ENCODE assay signal across 25 mouse cellular contexts in the genomic region with DNA sequence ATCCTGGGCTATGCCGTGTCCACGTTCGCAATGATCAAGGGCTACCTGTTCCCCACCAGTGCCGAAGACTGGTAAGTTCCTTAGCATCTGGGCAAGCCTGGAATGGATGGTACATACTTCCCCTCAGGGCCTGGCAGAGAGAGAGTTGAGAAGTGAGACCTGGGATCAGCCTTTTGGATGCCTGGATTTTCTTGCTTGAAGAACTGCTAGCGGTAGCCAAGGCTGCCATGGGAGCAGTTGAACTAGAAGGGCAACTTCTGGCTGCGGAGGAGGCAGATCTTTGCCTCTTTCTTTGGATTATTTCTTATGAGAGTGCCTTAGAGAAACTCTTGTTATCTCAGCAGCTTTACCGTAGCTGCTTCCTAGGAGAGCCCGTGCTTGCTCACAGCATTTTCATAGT. TPM values are rescaled to one million over a fixed set of nuclear protein-coding genes. Genes with fewer than 3 reads are reported as not detected.
DNase-seq lines count a peak whose midpoint lies in the region.
"Had no signal": no experiment of that assay in that cellular context is flagged by ENCODE, and none has a peak within 500 bp of the region (broad histone marks: within the 10 kb centered on the region; RNA-seq: fewer than 3 reads in every experiment).

No protein-coding gene starts in this region.

- H3K4me3 ChIP-seq in forebrain, embryonic 10.5 days = no peak overlapping the region
- H3K4me3 ChIP-seq: embryonic facial prominence, embryonic 10.5 days; embryonic facial prominence, embryonic 12.5 days; forebrain, embryonic 13.5 days; forebrain, embryonic 15.5 days had no signal

- 98% methylated on average over 8 of the region's 8 CpGs for WGBS in forebrain, embryonic 10.5 days

- DNase-seq in adrenal gland, adult (ENCODE audit: inconsistent age in 2 of 2, low spot score in 1 of 2) = peak; percentile 6 to 32
- no peak for DNase-seq in adrenal gland, postnatal 25 days
- peak; percentile 0 for DNase-seq in adrenal gland, adult 8-10 months
- DNase-seq in adrenal gland, postnatal 36 days = no peak
- peak; percentile 96 for DNase-seq in fat pad, adult 2 months (ENCODE audit: extremely low read depth, low read depth, low spot score)
- DNase-seq in forebrain, embryonic 10.5 days (ENCODE audit: extremely low spot score, low spot score) = no peak
- DNase-seq: adrenal gland, postnatal 10 days; B cell, adult 2 months; cerebellum, adult 11-12 months; cerebellum, adult 2 months; cerebellum, adult 9-10 months; cerebellum, postnatal 10 days; cerebellum, postnatal 25 days; forebrain, postnatal 0 days had no signal

- peaks cover 100% of the 10 kb centered on the region for H3K36me3 ChIP-seq in forebrain, embryonic 10.5 days (replicated peaks)

- H3K27ac ChIP-seq in forebrain, embryonic 10.5 days = no peak overlapping the region
- H3K27ac ChIP-seq: embryonic facial prominence, embryonic 10.5 days; embryonic facial prominence, embryonic 12.5 days; forebrain, embryonic 13.5 days; forebrain, embryonic 15.5 days had no signal

- no peaks in the 10 kb centered on the region for H3K27me3 ChIP-seq in forebrain, embryonic 10.5 days (ENCODE audit: poor library complexity, severe bottlenecking)
- H3K27me3 ChIP-seq: CH12.LX; embryonic facial prominence, embryonic 12.5 days; forebrain, embryonic 13.5 days; forebrain, embryonic 15.5 days; Patski had no signal

- no peaks in the 10 kb centered on the region; the same call in 1 of the 2 replicates for H3K9me3 ChIP-seq in forebrain, embryonic 10.5 days
- H3K9me3 ChIP-seq: embryonic facial prominence, embryonic 10.5 days; embryonic facial prominence, embryonic 12.5 days; forebrain, embryonic 13.5 days; forebrain, embryonic 15.5 days had no signal

- no peaks in the 10 kb centered on the region for H3K4me1 ChIP-seq in forebrain, embryonic 10.5 days
- H3K4me1 ChIP-seq: embryonic facial prominence, embryonic 10.5 days; embryonic facial prominence, embryonic 12.5 days; forebrain, embryonic 13.5 days; forebrain, embryonic 15.5 days had no signal

RNA-seq across cellular contexts. Expression of gene Dhcr7, which starts 18.4 kb away (rescaled TPM):
- 1,142 and 1,301 TPM in 2 replicates for total RNA-seq in adrenal gland, postnatal 25 days (2021)
- 1,000 to 10,000 TPM in 1 of 4 experiments, 100 to 1,000 TPM in 3; 583 to 1,249 (median 833) TPM for total RNA-seq in adrenal gland, adult 8-10 months (2022)
- 1,000 to 10,000 TPM in 1 of 2 experiments, 100 to 1,000 TPM in 1; 948 to 1,085 TPM for total RNA-seq in adrenal gland, postnatal 36 days (2021)
- 89.3 and 96.2 TPM in 2 replicates for polyA plus RNA-seq in forebrain, embryonic 10.5 days (2016; fragmentation: Nextera tagmentation; extraction: Ambion mirVana)

RNA-seq across cellular contexts. Expression of gene Nadsyn1, which starts 18.7 kb away (rescaled TPM):
- total RNA-seq in adrenal gland, postnatal 25 days (2021) = 16.7 and 21.7 TPM in 2 replicates
- 10 to 100 TPM in 3 of 4 experiments, 1 to 10 TPM in 1; 9.2 to 17.5 (median 14.6) TPM for total RNA-seq in adrenal gland, adult 8-10 months (2022)
- total RNA-seq in adrenal gland, postnatal 36 days (2021) = 10 to 100 TPM; 11.8 to 12.6 TPM
- polyA plus RNA-seq in forebrain, embryonic 10.5 days (2016; fragmentation: Nextera tagmentation; extraction: Ambion mirVana) = 8.8 and 10.8 TPM in 2 replicates

RNA-seq across cellular contexts. Expression of gene Gm498, which starts 25.3 kb away (rescaled TPM):
- total RNA-seq in adrenal gland, postnatal 25 days (2021) = not detected in 2 replicates
- not detected for total RNA-seq in adrenal gland, adult 8-10 months (2022)
- total RNA-seq in adrenal gland, postnatal 36 days (2021) = not detected
- polyA plus RNA-seq in forebrain, embryonic 10.5 days (2016; fragmentation: Nextera tagmentation; extraction: Ambion mirVana) = not detected in 2 replicates
- total RNA-seq: adrenal gland, postnatal 10 days; CH12.LX; forebrain, postnatal 0 days; G1E had no signal
- polyA plus RNA-seq: CD4-positive, CD25-positive, alpha-beta regulatory T cell, adult 4 months; cerebellum, adult 2 months; cortical plate, adult 2 months; embryonic facial prominence, embryonic 10.5 days; embryonic facial prominence, embryonic 12.5 days; embryonic facial prominence, embryonic 14.5 days; forebrain, embryonic 11.5 days; forebrain, embryonic 13.5 days; forebrain, embryonic 15.5 days; forebrain, postnatal 0 days; Patski had no signal

RNA-seq across cellular contexts. Expression of gene Mrgpre, which starts 57.0 kb away (rescaled TPM):
- total RNA-seq in adrenal gland, postnatal 25 days (2021) = 1.4 and 2.0 TPM in 2 replicates
- total RNA-seq in adrenal gland, adult 8-10 months (2022) = 1 to 10 TPM; 2.7 to 5.1 (median 3.9) TPM
- 1 to 10 TPM; 1.3 to 1.6 TPM for total RNA-seq in adrenal gland, postnatal 36 days (2021)
- polyA plus RNA-seq in forebrain, embryonic 10.5 days (2016; fragmentation: Nextera tagmentation; extraction: Ambion mirVana) = 1.4 and 1.5 TPM in 2 replicates
- total RNA-seq: G1E had no signal
- polyA plus RNA-seq: G1E had no signal

Comparison
In these comparisons a context has a peak if more than half of its experiments do, and no peak if none do; other contexts are left out.
1. DNase-seq: peak in adrenal gland, adult (2 of 2), adrenal gland, adult 8-10 months (single experiment) and fat pad, adult 2 months (single experiment); none in adrenal gland, postnatal 25 days (single experiment), adrenal gland, postnatal 36 days (0 of 2) and forebrain, embryonic 10.5 days (single experiment).